Mouse (Mus musculus) liver, embryonic 18 days (tissue): ENCODE data around the gene Spaca3. TPM values are rescaled to one million over a fixed set of nuclear protein-coding genes. Genes with fewer than 3 reads are reported as not detected.

ENCODE experiments used
- polyA plus RNA-seq: library from polyadenylated mRNA; depleted of rRNA; stranded (reverse); fragments of >200 nt; gene quantifications from 2 replicates; pipeline ENCODE4 v1.2.3, GENCODE M21; 2012; rRNA removed

The Spaca3 gene
- 0.06 TPM in 1 of 2 replicates, not detected in the other for polyA plus RNA-seq

DNA sequence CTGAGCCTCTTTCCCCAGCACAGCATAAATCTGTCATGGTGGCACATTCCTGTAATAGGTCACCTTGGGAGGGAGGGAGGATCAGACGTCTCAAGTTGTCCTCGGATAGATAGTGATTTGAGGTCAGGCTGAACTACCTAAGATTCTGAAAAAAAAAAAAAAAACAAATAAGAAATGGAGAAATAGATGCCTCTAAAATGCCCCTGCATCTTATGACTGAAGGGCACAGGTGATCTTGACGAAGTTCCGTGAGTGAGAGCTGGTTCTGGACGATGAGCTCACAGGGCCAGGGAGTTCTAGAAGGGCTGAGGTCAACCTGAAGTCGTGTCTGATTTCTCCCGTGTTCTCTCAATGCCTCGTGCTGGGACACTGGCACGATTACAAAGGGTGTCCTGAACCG, at the start of gene Spaca3:
TSS of gene Spaca3 (plus strand) at position 301 of the 400 bp plus-strand sequence.

DNA sequence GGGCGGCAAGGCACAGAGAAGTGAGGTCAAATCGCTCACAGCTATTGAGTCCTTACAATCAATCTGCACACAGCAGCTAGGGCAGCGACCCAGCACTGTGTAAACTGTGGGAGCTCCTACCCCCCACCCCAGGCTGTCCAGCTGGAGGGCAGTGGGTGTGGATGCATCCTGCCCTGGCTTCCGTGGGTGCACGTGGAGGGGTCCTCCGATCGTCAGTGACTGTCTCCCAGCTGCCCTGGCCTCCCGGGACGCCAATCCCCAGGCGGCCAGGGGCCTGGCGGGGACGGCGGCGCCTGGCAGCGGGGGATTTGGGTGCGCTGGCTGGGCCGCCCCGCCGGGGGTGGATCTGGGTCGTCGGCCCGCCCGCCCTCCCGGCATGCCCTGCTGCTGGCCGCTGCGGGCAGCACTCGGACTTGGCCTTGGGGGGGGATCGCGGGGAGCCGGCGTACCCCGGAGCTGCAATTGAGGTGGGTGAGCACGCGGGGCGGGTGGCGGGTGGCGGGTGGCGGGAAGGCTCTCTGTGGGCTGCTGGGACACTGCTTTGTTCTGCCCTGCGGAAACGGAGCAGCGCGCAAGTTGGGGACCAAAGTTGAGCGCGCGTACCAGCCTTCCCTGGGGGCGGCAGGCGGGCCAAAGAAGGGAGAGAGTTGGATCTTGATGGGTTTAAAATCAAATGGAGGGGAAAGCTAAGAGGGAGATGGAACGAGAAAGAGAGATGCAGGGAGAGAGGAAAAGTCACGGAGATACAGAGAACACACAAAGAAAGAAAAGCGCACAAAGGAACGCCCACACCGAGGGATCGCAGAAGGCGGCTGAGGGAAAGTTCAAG, 48.0 kb upstream of the Spaca3 start, which contains the start of gene Tmem98:
TSS of gene Tmem98 (plus strand) at position 183 of the 829 bp plus-strand sequence.

Other genes starting within 250 kb of the Spaca3 start
- gene Myo1d, start 78.3 kb upstream of the Spaca3 start, polyA plus RNA-seq: 3.8 and 4.7 TPM in 2 replicates
- gene Tmem98, start 48.2 kb upstream of the Spaca3 start, polyA plus RNA-seq: 10.3 and 11.6 TPM in 2 replicates